Mouse (Mus musculus) forebrain, postnatal 0 days (tissue): ENCODE data around the gene Bcl7a. TPM values are rescaled to one million over a fixed set of nuclear protein-coding genes. Genes with fewer than 3 reads are reported as not detected.

Experiments used
- ATAC-seq: fragments of 200-750 bp; cut with Nextera tagmentation; 2 replicates; pipeline ENCODE4 v1.8.0; 2017; ENCODE audit warnings: mild to moderate bottlenecking, moderate library complexity
- DNase-seq: peaks from one replicate; pipeline ENCODE4 v3.0.0-alpha.2; 2015
- H3K27ac ChIP-seq: fragments of 300-500 bp; sonication (generic); 2 replicates; pipeline ENCODE4 v1.5.1; 2014; ENCODE audit warnings: low read depth, mild to moderate bottlenecking, antibody characterized with exemption, low read length, moderate library complexity, mixed read lengths
- H3K27me3 ChIP-seq: fragments of 300-500 bp; sonication (generic); 2 replicates; pipeline ENCODE4 v1.6.1; 2014; ENCODE audit warnings: mild to moderate bottlenecking, low read length, mixed read lengths; ENCODE audit not compliant: insufficient read depth
- H3K36me3 ChIP-seq: fragments of 300-500 bp; sonication (generic); 2 replicates; pipeline ENCODE4 v1.6.1; 2014; ENCODE audit warnings: mild to moderate bottlenecking, moderate library complexity; ENCODE audit not compliant: insufficient read depth
- H3K4me1 ChIP-seq: fragments of 300-500 bp; sonication (generic); 2 replicates; pipeline ENCODE4 v1.6.1; 2014; ENCODE audit warnings: antibody characterized with exemption; ENCODE audit not compliant: insufficient read depth
- H3K4me2 ChIP-seq: fragments of 300-500 bp; sonication (generic); 2 replicates; pipeline ENCODE4 v1.6.1; 2014; ENCODE audit warnings: low read depth, mild to moderate bottlenecking, moderate library complexity
- H3K4me3 ChIP-seq: fragments of 300-500 bp; sonication (generic); 2 replicates; pipeline ENCODE4 v1.5.1; 2014; ENCODE audit warnings: low read depth, low read length, mixed read lengths
- H3K9ac ChIP-seq: fragments of 300-500 bp; sonication (generic); 2 replicates; pipeline ENCODE4 v1.6.1; 2014; ENCODE audit warnings: mild to moderate bottlenecking
- H3K9me3 ChIP-seq: fragments of 300-500 bp; sonication (generic); 2 replicates; pipeline ENCODE4 v1.6.1; 2016; ENCODE audit warnings: low read length
- CTCF ChIP-seq: sonication (generic); IDR thresholded peaks from 2 replicates; pipeline ENCODE4 v1.5.1; 2016; ENCODE audit warnings: antibody characterized with exemption, control low read depth, low read depth
- WGBS: fragments of 180-500 bp; shearing (Covaris S2); extraction: QIAGEN DNeasy Blood & Tissue Kit; methylation state at CpG from one replicate; pipeline ENCODE4 v1.1.7; 2014; 5-methylcytosine and 5-hydroxymethylcytosine counted together
- polyA plus RNA-seq: library from polyadenylated mRNA; unstranded; fragments of >200 nt; fragmentation: Nextera tagmentation; extraction: Ambion mirVana; gene quantifications from 2 replicates; pipeline ENCODE4 v1.2.1, GENCODE M21; 2015
- total RNA-seq: library from RNA; depleted of rRNA; stranded (reverse); fragments of >200 nt; gene quantifications from 2 replicates; pipeline ENCODE4 v1.2.3, GENCODE M21; 2014

Bcl7a gene
- total and polyA plus RNA-seq, 2 experiments from 2014 or later: 38.3 to 56.0 TPM

DNA sequence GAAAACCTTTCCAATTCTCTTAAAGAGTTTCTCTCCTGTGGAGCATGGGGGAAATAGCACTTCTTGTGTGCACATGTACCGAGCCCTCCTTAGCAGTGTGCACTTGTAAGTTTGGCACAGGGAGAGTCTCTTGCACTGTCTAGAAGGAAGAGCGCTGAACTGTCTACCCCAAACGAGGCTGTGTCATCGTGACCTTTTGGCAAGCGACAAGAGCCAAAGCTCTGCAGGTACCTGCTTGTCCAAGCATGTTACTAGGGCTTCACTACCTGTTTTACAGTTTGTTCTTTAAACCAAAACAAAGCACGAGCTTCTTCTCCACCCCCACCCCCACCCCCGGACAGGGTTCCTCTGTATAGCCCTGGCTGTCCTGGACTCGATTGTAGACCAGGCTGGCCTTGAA is 15.9 kb upstream of the Bcl7a start:
- no peak for TF ChIP-seq CTCF
- Histone ChIP-seq H3K9me3 (no peaks in the 10 kb centered on the region), H3K27ac (no peak overlapping the region), H3K4me3 (no peak overlapping the region), H3K36me3 (no peaks in the 10 kb centered on the region; the same call in 1 of the 2 replicates), H3K4me2 (no peak overlapping the region), H3K9ac (no peak overlapping the region), H3K27me3 (no peaks in the 10 kb centered on the region), H3K4me1 (0 out of 2 replicates have a peak, but pooled peaks cover 7% of the 10 kb centered on the region)
- DNase-seq (no peak), ATAC-seq (no peak)
- WGBS: 86% methylated on average over 8 of the region's 8 CpGs

DNA sequence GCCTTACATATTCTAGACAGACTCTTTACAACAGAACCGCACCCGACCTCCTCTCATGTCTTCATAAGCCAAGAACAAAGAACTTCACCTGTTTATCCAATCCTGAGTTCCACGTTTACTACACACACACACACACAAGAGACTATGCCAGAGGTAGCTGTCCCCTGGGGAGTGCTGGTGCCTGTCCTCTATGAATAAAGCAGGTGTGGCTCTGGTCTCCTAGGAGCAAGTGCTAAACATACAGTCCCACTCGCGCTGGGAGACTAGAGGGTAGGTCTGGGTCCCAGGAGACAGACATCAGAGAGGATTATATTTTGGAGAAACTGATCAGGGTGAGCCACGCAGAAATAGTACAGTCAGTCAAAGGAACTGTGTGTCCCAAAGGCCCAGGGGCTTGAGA is 10.1 kb upstream of the Bcl7a start:
- no peak for ATAC-seq
- 83% methylated on average over 6 of the region's 6 CpGs for WGBS

DNA sequence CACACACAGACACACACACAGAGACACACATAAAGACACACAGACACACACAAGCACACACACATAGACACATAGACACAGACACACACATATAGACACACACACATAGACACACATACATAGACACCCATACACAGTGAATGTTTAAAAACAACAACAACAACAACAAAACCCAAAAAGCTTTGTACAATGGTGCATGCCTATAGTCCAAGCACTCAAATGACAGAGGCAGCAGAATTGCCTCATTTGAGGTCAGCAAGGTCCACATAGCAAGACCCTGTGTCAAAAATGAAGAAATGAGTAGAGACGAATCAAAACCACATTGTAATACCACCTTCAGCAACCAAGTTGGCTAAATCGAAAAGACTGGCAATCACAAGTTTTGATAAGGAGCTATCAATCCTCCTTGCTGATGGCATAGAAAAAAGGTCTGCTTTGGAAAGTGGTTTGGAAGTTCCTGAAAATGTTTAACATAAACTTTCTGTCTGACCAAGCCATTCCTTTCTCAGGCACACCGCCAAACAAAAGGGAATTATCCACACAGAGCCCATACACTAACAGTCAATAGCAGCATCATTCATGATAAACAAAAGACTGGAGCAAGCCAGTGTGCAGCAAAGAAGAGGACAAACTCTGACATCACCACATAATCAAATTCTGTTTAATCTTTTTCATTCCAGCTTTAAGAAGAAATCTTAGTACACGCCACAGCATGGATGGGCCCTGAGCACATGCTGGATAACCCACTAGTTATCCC is 7.3 kb upstream of the Bcl7a start:
- Histone ChIP-seq H3K4me2 (no peak overlapping the region), H3K36me3 (no peaks in the 10 kb centered on the region; the same call in 1 of the 2 replicates), H3K4me3 (no peak overlapping the region), H3K4me1 (no peaks in the 10 kb centered on the region), H3K27me3 (no peaks in the 10 kb centered on the region; the same call in 1 of the 2 replicates), H3K9me3 (no peaks in the 10 kb centered on the region), H3K9ac (no peak overlapping the region), H3K27ac (no peak overlapping the region)
- ATAC-seq (no peak), DNase-seq (no peak)
- TF ChIP-seq CTCF: no peak
- WGBS: 39% methylated on average over 4 of the region's 4 CpGs

More for the DNA sequence above, 10.1 kb upstream of the Bcl7a start:
- Histone ChIP-seq H3K9me3 (no peaks in the 10 kb centered on the region), H3K4me1 (no peaks in the 10 kb centered on the region), H3K36me3 (no peaks in the 10 kb centered on the region; the same call in 1 of the 2 replicates), H3K27ac (no peak overlapping the region), H3K9ac (no peak overlapping the region), H3K4me3 (no peak overlapping the region), H3K27me3 (no peaks in the 10 kb centered on the region; the same call in 1 of the 2 replicates), H3K4me2 (no peak overlapping the region)
- TF ChIP-seq CTCF: no peak
- no peak for DNase-seq

- Histone ChIP-seq H3K9ac (no peak overlapping the region), H3K27ac (no peak overlapping the region), H3K36me3 (no peaks in the 10 kb centered on the region), H3K27me3 (no peaks in the 10 kb centered on the region; the same call in 1 of the 2 replicates), H3K4me1 (peaks cover 2% of the 10 kb centered on the region), H3K4me2 (no peak overlapping the region), H3K9me3 (no peaks in the 10 kb centered on the region), H3K4me3 (no peak overlapping the region)
- DNase-seq (no peak), ATAC-seq (no peak)
- WGBS: 71% methylated on average over 3 of the region's 3 CpGs
- TF ChIP-seq CTCF: no peak
Measured at GRCm38 (mm10) chr5:123338463-123338862, 5.2 kb upstream of the Bcl7a start.

DNA sequence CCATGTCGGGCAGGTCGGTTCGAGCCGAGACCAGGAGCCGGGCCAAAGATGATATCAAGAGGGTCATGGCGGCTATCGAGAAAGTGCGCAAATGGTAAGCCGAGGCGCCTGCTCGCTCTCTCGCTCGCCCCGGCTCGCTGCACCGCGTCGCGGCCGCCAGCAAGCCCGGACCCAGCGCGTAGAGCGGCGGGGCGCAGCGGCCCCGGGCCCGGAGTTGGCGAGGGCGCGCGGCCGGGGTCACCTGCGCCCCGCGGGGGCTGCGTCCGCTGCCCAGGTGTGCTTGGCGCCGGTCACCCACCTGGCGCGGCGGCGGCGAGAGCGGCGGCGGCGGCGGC is 961 bp downstream of the Bcl7a start:
- H3K36me3 ChIP-seq: 0 out of 2 replicates have a peak, but pooled peaks cover 4% of the 10 kb centered on the region

DNA sequence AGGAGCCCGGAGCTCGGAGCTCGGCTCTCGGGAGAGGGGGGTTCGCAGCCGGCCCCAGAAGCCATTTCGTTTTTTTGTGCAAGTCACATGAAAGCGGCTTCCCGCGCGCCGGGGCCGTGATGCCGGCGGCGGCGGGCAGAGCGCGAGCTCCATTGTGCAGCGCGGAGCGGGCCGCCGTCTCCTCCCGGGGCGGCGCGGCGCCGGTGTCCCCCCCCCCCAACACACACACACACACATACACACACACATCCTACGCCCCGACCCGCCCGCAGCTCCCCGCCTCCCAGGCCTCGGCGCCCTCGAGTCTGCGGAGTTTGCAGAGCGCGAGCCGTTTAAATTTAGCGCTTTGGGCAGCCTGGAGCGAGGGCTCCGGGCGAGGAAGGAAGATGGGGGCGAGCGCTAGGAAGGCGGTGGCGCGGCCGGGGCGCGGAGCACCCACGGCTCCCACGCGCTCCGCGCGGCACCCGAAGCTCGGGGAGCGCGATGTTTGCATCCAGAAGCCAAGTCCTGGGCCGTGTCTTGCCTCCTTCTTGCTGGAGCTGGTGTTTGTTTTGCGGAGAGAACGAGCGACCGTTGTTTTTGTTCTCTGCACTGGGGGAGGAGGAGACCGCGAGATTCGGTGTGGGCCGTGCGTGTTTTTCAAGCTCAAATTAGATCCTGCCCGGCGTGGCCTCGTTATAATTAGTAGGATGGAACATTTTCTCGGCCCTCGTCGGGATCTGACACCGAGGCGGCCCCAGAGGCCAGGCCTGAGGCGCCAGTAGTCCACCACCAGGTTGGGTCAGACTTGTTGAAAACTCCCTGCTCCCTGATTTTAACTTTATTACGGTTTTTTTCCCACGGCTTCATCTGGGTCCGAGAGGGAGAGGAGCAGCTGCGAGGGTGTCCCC is 1.6 kb downstream of the Bcl7a start:
- TF ChIP-seq CTCF: no peak
- Histone ChIP-seq H3K9ac (peak overlapping the region; percentile 94), H3K9me3 (no peaks in the 10 kb centered on the region), H3K4me3 (peak overlapping the region; percentile 97), H3K4me1 (peaks cover 20% of the 10 kb centered on the region), H3K4me2 (peak overlapping the region; percentile 67), H3K27ac (peak overlapping the region; percentile 99), H3K36me3 (0 out of 2 replicates have a peak, but pooled peaks cover 4% of the 10 kb centered on the region), H3K27me3 (no peaks in the 10 kb centered on the region)
- ATAC-seq (peak; percentile 46), DNase-seq (peak; percentile 73)
- under 1% methylated on average over 81 of the region's 87 CpGs for WGBS

More for the DNA sequence above, 961 bp downstream of the Bcl7a start:
- Histone ChIP-seq H3K9ac (peak overlapping the region; percentile 94), H3K4me2 (peak overlapping the region; percentile 67), H3K27ac (peak overlapping the region; percentile 99), H3K9me3 (no peaks in the 10 kb centered on the region), H3K27me3 (no peaks in the 10 kb centered on the region), H3K4me3 (peak overlapping the region; percentile 97), H3K4me1 (peaks cover 20% of the 10 kb centered on the region)
- WGBS: 7% methylated on average over 46 of the region's 51 CpGs
- no peak for TF ChIP-seq CTCF
- peak; percentile 36 for ATAC-seq
- DNase-seq: no peak
